Mouse (Mus musculus): Measurements from ENCODE around the gene D11Wsu47e. TPM values are rescaled to one million over a fixed set of nuclear protein-coding genes. Genes with fewer than 3 reads are reported as not detected.

The D11Wsu47e gene
- total RNA-seq, 2 experiments from 2014 or later, result 15.0 to 17.3 TPM

- DNase-seq, result no peak
These were observed 17.6 kb upstream of the D11Wsu47e start for GRCm38 (mm10) chr11:113666648-113667047.

GRCm38 (mm10) chr11:113667122-113667521 is 17.1 kb upstream of the D11Wsu47e start:
- DNase-seq, result no peak

GRCm38 (mm10) chr11:113667704-113668103 is 16.5 kb upstream of the D11Wsu47e start:
- no peak for DNase-seq

GRCm38 (mm10) chr11:113668857-113669256 is 15.4 kb upstream of the D11Wsu47e start:
- DNase-seq, result no peak

- no peak for DNase-seq
These were observed 14.5 kb upstream of the D11Wsu47e start for GRCm38 (mm10) chr11:113669711-113670110.

GRCm38 (mm10) chr11:113673614-113674013 is 10.6 kb upstream of the D11Wsu47e start:
- no peak for DNase-seq

GRCm38 (mm10) chr11:113674595-113674994 is 9.6 kb upstream of the D11Wsu47e start:
- no peak for DNase-seq

- DNase-seq, result no peak
These were observed 7.4 kb upstream of the D11Wsu47e start for GRCm38 (mm10) chr11:113676847-113677246.

GRCm38 (mm10) chr11:113677378-113677777 is 6.8 kb upstream of the D11Wsu47e start:
- no peak for DNase-seq

GRCm38 (mm10) chr11:113678373-113678772 is 5.8 kb upstream of the D11Wsu47e start:
- no peak for DNase-seq

- DNase-seq, result no peak
These were observed 3.3 kb upstream of the D11Wsu47e start for GRCm38 (mm10) chr11:113680954-113681353.

GRCm38 (mm10) chr11:113681979-113682378 is 2.2 kb upstream of the D11Wsu47e start:
- no peak for DNase-seq

- peak in 1 of 2 experiments; percentile 28 for DNase-seq
These were observed 1.1 kb upstream of the D11Wsu47e start for GRCm38 (mm10) chr11:113682897-113683626.

GRCm38 (mm10) chr11:113683627-113683956 is 620 bp upstream of the D11Wsu47e start:
- peak in 1 of 2 experiments; percentile 30 for DNase-seq

GRCm38 (mm10) chr11:113684707-113685426 is 655 bp downstream of the D11Wsu47e start:
- DNase-seq, result no peak

- DNase-seq, result no peak
These were observed 2.8 kb downstream of the D11Wsu47e start for GRCm38 (mm10) chr11:113687031-113687430.

GRCm38 (mm10) chr11:113690506-113690905 is 6.3 kb downstream of the D11Wsu47e start:
- DNase-seq, result no peak

GRCm38 (mm10) chr11:113691318-113691717 is 7.1 kb downstream of the D11Wsu47e start:
- no peak for DNase-seq

GRCm38 (mm10) chr11:113691851-113692250 is 7.6 kb downstream of the D11Wsu47e start:
- DNase-seq, result no peak

- no peak for DNase-seq
These were observed 13.4 kb downstream of the D11Wsu47e start for GRCm38 (mm10) chr11:113697571-113697970.

- no peak for DNase-seq
These were observed 13.9 kb downstream of the D11Wsu47e start for GRCm38 (mm10) chr11:113698013-113698545.

- DNase-seq, result no peak
These were observed 15.4 kb downstream of the D11Wsu47e start for GRCm38 (mm10) chr11:113699643-113700042.

GRCm38 (mm10) chr11:113703758-113704157 is 19.5 kb downstream of the D11Wsu47e start:
- peak; percentile 78 to 83 for DNase-seq

Measured in layer of hippocampus, postnatal 36 days (tissue).